In genomic region chr12:75310766-75311165, GRCm38 (mm10) we compare ENCODE assay signal across 9 mouse cellular contexts. TPM values are rescaled to one million over a fixed set of nuclear protein-coding genes. Genes with fewer than 3 reads are reported as not detected.
DNase-seq lines count a peak whose midpoint lies in the region; ATAC-seq and TF ChIP-seq lines count a peak whose summit lies in the region.
"Had no signal": no experiment of that assay in that cellular context is flagged by ENCODE, and none has a peak within 500 bp of the region (broad histone marks: within the 10 kb centered on the region; RNA-seq: fewer than 3 reads in every experiment).

No protein-coding gene starts in this region.

- H3K27ac ChIP-seq in lung, embryonic 14.5 days (ENCODE audit: low read depth) = no peak overlapping the region
- no peak overlapping the region for H3K27ac ChIP-seq in intestine, embryonic 16.5 days (ENCODE audit: low read length)
- H3K27ac ChIP-seq in forebrain, embryonic 10.5 days = no peak overlapping the region
- no peak overlapping the region for H3K27ac ChIP-seq in forebrain, embryonic 16.5 days (ENCODE audit: low read length)

- no peak overlapping the region for H3K9ac ChIP-seq in lung, embryonic 14.5 days
- H3K9ac ChIP-seq in intestine, embryonic 16.5 days (ENCODE audit: low read depth, low read length) = no peak overlapping the region
- H3K9ac ChIP-seq in forebrain, embryonic 16.5 days (replicated peaks; ENCODE audit: low read depth, low read length) = no peak overlapping the region

- H3K36me3 ChIP-seq in lung, embryonic 14.5 days (ENCODE audit: insufficient read depth) = no peaks in the 10 kb centered on the region
- H3K36me3 ChIP-seq in intestine, embryonic 16.5 days (ENCODE audit: control insufficient read depth, insufficient read depth, low read length) = no peaks in the 10 kb centered on the region
- no peaks in the 10 kb centered on the region for H3K36me3 ChIP-seq in forebrain, embryonic 10.5 days (replicated peaks)
- H3K36me3 ChIP-seq in forebrain, embryonic 16.5 days (ENCODE audit: control insufficient read depth, insufficient read depth) = no peaks in the 10 kb centered on the region

- peak overlapping the region; percentile 55; the same call in 1 of the 2 replicates for H3K4me3 ChIP-seq in lung, embryonic 14.5 days (ENCODE audit: low read depth, low read length)
- H3K4me3 ChIP-seq in intestine, embryonic 16.5 days (ENCODE audit: low read length) = no peak overlapping the region; the same call in 1 of the 2 replicates
- H3K4me3 ChIP-seq in forebrain, embryonic 10.5 days = no peak overlapping the region
- H3K4me3 ChIP-seq in forebrain, embryonic 16.5 days (replicated peaks; ENCODE audit: low read length) = no peak overlapping the region

- TF ChIP-seq CTCF in lung, embryonic 14.5 days (IDR thresholded peaks at IDR 0.05; ENCODE audit: low read depth) = no peak

- H3K27me3 ChIP-seq in lung, embryonic 14.5 days (ENCODE audit: insufficient read depth, low read length) = no peaks in the 10 kb centered on the region
- no peaks in the 10 kb centered on the region for H3K27me3 ChIP-seq in intestine, embryonic 16.5 days (replicated peaks; ENCODE audit: control insufficient read depth, insufficient read depth, low read length)
- H3K27me3 ChIP-seq in forebrain, embryonic 10.5 days (ENCODE audit: poor library complexity, severe bottlenecking) = peaks cover 8% of the 10 kb centered on the region; the same call in 1 of the 2 replicates
- no peaks in the 10 kb centered on the region for H3K27me3 ChIP-seq in forebrain, embryonic 16.5 days (replicated peaks; ENCODE audit: control insufficient read depth, insufficient read depth, low read length)

- no peak for ATAC-seq in lung, embryonic 14.5 days (ENCODE audit: insufficient read depth)
- no peak for ATAC-seq in intestine, embryonic 16.5 days
- no peak for ATAC-seq in forebrain, embryonic 16.5 days

- no peaks in the 10 kb centered on the region for H3K4me1 ChIP-seq in lung, embryonic 14.5 days (ENCODE audit: insufficient read depth)
- H3K4me1 ChIP-seq in intestine, embryonic 16.5 days (ENCODE audit: control insufficient read depth, insufficient read depth, low read length) = 0 out of 2 replicates have a peak, but pooled peaks cover 4% of the 10 kb centered on the region
- H3K4me1 ChIP-seq in forebrain, embryonic 10.5 days = peaks cover 17% of the 10 kb centered on the region
- peaks cover 6% of the 10 kb centered on the region for H3K4me1 ChIP-seq in forebrain, embryonic 16.5 days (replicated peaks; ENCODE audit: control insufficient read depth, insufficient read depth, low read length)

- H3K9me3 ChIP-seq in lung, embryonic 14.5 days (ENCODE audit: low read depth, low read length) = no peaks in the 10 kb centered on the region
- H3K9me3 ChIP-seq in intestine, embryonic 16.5 days (ENCODE audit: control insufficient read depth, low read length) = no peaks in the 10 kb centered on the region
- H3K9me3 ChIP-seq in forebrain, embryonic 10.5 days = no peaks in the 10 kb centered on the region
- no peaks in the 10 kb centered on the region for H3K9me3 ChIP-seq in forebrain, embryonic 16.5 days (ENCODE audit: control insufficient read depth, low read length)

- peak overlapping the region; percentile 82 for H3K4me2 ChIP-seq in lung, embryonic 14.5 days
- H3K4me2 ChIP-seq in intestine, embryonic 16.5 days (ENCODE audit: low read depth, low read length) = peak overlapping the region; percentile 51; the same call in 1 of the 2 replicates
- H3K4me2 ChIP-seq in forebrain, embryonic 16.5 days (ENCODE audit: low read length) = no peak overlapping the region

- 67% methylated on average over 12 of the region's 12 CpGs for WGBS in lung, embryonic 14.5 days
- WGBS in intestine, embryonic 16.5 days = 74% methylated on average over 12 of the region's 12 CpGs
- 73% methylated on average over 12 of the region's 12 CpGs for WGBS in forebrain, embryonic 10.5 days
- 86% methylated on average over 12 of the region's 12 CpGs for WGBS in forebrain, embryonic 16.5 days

- DNase-seq in lung, embryonic 14.5 days = no peak
- no peak for DNase-seq in lung, postnatal 25 days (ENCODE audit: low spot score)
- peak; percentile 57 for DNase-seq in heart, adult 8-10 months (ENCODE audit: low spot score)
- DNase-seq in testis, postnatal 10 days (ENCODE audit: low spot score) = peak; percentile 56
- no peak for DNase-seq in forebrain, embryonic 10.5 days (ENCODE audit: extremely low spot score, low spot score)
- DNase-seq in spleen, adult 18-20 months = no peak

RNA-seq across cellular contexts. Expression of gene Rhoj, which starts 2.6 kb away (rescaled TPM):
- 54.4 and 57.1 TPM in 2 replicates for polyA plus RNA-seq in lung, embryonic 14.5 days (2014; fragmentation: Nextera tagmentation; extraction: Ambion mirVana)
- 10 to 100 TPM; 21.1 to 29.9 (median 25.7) TPM for total RNA-seq in heart, adult 8-10 months (2022)
- polyA plus RNA-seq in intestine, embryonic 16.5 days (2015; fragmentation: Nextera tagmentation; extraction: Ambion mirVana) = 37.6 and 37.7 TPM in 2 replicates
- polyA plus RNA-seq in forebrain, embryonic 10.5 days (2016; fragmentation: Nextera tagmentation; extraction: Ambion mirVana) = 18.1 and 20.1 TPM in 2 replicates
- 14.6 and 19.6 TPM in 2 replicates for polyA plus RNA-seq in forebrain, embryonic 16.5 days (2015; fragmentation: Nextera tagmentation; extraction: Ambion mirVana)
- total RNA-seq: common myeloid progenitor, adult 5-6 weeks had no signal

Comparison
In these comparisons a context has a peak if more than half of its experiments do, and no peak if none do; other contexts are left out.
1. DNase-seq: peak in heart, adult 8-10 months (single experiment) and testis, postnatal 10 days (single experiment); none in lung, embryonic 14.5 days (single experiment), lung, postnatal 25 days (single experiment), forebrain, embryonic 10.5 days (single experiment) and spleen, adult 18-20 months (0 of 2).